Mouse (Mus musculus) layer of hippocampus, postnatal 36 days (tissue): ENCODE measurements around the gene Adam1a. TPM values are rescaled to one million over a fixed set of nuclear protein-coding genes. Genes with fewer than 3 reads are reported as not detected.

ENCODE experiments used
- DNase-seq, 2 experiments: peaks; one replicate each; pipeline ENCODE4 v3.0.0; 2022
- total RNA-seq, 2 experiments: library from RNA; stranded (reverse); gene quantifications; 2 replicates each; pipeline ENCODE4 v1.2.3; 2021

Adam1a gene
- total RNA-seq: 10 to 100 TPM; 17.3 to 19.8 TPM

GRCm38 (mm10) chr5:121544910-121545792 is at the start of gene Adam1a, which contains the start of gene Gm42878:
Gene Adam1a, minus strand, starts transcription at chr5:121545482.
Gene Gm42878, minus strand, starts transcription at chr5:121545482.
- no peak for DNase-seq

- no peak for DNase-seq
Observed at GRCm38 (mm10) chr5:121594714-121595313, 49.5 kb upstream of the Adam1a start.

- peak; percentile 69 to 73 for DNase-seq
Observed at GRCm38 (mm10) chr5:121593451-121594401, 48.4 kb upstream of the Adam1a start, which contains the start of gene Aldh2. Gene Aldh2, minus strand, starts transcription at chr5:121593824.

GRCm38 (mm10) chr5:121592816-121593407 is 47.6 kb upstream of the Adam1a start:
- no peak for DNase-seq

- DNase-seq: no peak
Observed at GRCm38 (mm10) chr5:121592064-121592815, 47.0 kb upstream of the Adam1a start.

- no peak for DNase-seq
Observed at GRCm38 (mm10) chr5:121591417-121592063, 46.3 kb upstream of the Adam1a start.

GRCm38 (mm10) chr5:121589928-121590327 is 44.6 kb upstream of the Adam1a start:
- no peak for DNase-seq

- DNase-seq: peak; percentile 45 to 49
Observed at GRCm38 (mm10) chr5:121586400-121587039, 41.2 kb upstream of the Adam1a start.

GRCm38 (mm10) chr5:121585699-121586098 is 40.4 kb upstream of the Adam1a start:
- DNase-seq: no peak

- DNase-seq: no peak
Observed at GRCm38 (mm10) chr5:121585005-121585404, 39.7 kb upstream of the Adam1a start.

GRCm38 (mm10) chr5:121583765-121584501 is 38.7 kb upstream of the Adam1a start:
- peak; percentile 56 to 73 for DNase-seq

- DNase-seq: no peak
Observed at GRCm38 (mm10) chr5:121581945-121582344, 36.7 kb upstream of the Adam1a start.

GRCm38 (mm10) chr5:121576927-121577488 is 31.7 kb upstream of the Adam1a start:
- no peak for DNase-seq

- no peak for DNase-seq
Observed at GRCm38 (mm10) chr5:121575867-121576266, 30.6 kb upstream of the Adam1a start.

- DNase-seq: no peak
Observed at GRCm38 (mm10) chr5:121574145-121574544, 28.9 kb upstream of the Adam1a start.

- DNase-seq: no peak
Observed at GRCm38 (mm10) chr5:121570787-121571186, 25.5 kb upstream of the Adam1a start.

GRCm38 (mm10) chr5:121569881-121570420 is 24.7 kb upstream of the Adam1a start:
- DNase-seq: no peak

- DNase-seq: no peak
Observed at GRCm38 (mm10) chr5:121566035-121566681, 20.9 kb upstream of the Adam1a start.
